Mouse (Mus musculus) layer of hippocampus, adult 2 months (tissue): Measurements from ENCODE around the gene Selenow. TPM values are rescaled to one million over a fixed set of nuclear protein-coding genes. Genes with fewer than 3 reads are reported as not detected.

Source experiments
- DNase-seq, 2 experiments: peaks; one replicate each; pipeline ENCODE4 v3.0.0; 2022; ENCODE audit warnings: low spot score in 2 of 2
- H3K27ac ChIP-seq: fragments of 200-600 bp; 2 replicates; pipeline ENCODE4 v1.8.1; 2022
- H3K4me3 ChIP-seq: fragments of 200-600 bp; 2 replicates; pipeline ENCODE4 v1.8.1; 2022; ENCODE audit warnings: mild to moderate bottlenecking
- CTCF ChIP-seq: fragments of 200-600 bp; conservative IDR thresholded peaks from 2 replicates; pipeline ENCODE4 v1.8.1; 2022; ENCODE audit warnings: antibody characterized with exemption, mild to moderate bottlenecking, moderate library complexity
- total RNA-seq, 2 experiments: library from RNA; stranded (reverse); gene quantifications; 2 replicates each; pipeline ENCODE4 v1.2.3; 2021

The Selenow gene
- total RNA-seq, 2 experiments from 2014 or later: 1,462 to 1,494 TPM

DNA sequence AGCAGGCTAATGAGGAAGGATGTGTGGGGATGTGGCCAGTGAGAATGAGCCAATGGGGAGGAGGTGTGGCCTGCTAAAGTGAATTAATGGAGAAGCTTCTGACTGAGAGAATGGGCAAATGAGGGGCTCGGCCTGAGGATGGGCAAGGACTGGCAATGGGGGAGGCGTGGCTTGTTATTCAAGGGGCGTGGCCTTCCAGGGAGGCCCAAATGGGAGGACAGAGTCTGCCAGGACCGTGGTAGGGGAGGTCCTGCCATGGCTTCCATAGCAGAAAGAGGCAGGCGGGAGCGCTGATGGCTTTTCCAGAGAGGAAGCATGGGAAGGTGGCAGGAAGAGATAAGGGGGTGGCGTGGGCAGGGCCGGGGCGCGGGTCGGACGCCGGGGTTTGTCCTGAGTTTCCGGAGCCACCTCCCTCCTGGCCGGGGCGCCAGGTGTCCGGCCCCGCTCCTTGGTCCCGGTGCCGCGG is 32.8 kb upstream of the Selenow start:
- no peak overlapping the region for H3K4me3 ChIP-seq
- TF ChIP-seq CTCF: no peak
- H3K27ac ChIP-seq: no peak overlapping the region
- DNase-seq: no peak

DNA sequence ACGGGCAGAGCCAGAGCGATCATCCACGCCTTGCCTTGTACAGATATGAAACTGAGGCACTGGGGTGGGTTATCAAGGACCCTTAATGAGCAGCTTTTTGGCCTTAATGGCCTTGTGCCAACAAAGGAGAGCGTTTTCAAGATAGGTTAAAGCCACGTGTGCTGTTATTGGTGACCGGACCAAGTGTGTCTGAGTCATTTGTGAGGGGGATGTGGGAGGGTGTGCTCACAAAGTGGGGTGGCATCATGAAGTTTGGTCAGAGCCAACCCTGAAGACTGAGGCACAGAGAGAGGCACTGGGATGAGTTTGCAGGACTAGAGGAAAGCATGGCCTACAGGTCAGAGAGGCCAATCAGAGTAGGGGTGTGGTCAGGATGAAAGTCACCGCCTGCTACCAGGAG is 32.2 kb upstream of the Selenow start:
- Histone ChIP-seq H3K27ac (no peak overlapping the region), H3K4me3 (no peak overlapping the region)
- no peak for TF ChIP-seq CTCF
- no peak for DNase-seq

DNA sequence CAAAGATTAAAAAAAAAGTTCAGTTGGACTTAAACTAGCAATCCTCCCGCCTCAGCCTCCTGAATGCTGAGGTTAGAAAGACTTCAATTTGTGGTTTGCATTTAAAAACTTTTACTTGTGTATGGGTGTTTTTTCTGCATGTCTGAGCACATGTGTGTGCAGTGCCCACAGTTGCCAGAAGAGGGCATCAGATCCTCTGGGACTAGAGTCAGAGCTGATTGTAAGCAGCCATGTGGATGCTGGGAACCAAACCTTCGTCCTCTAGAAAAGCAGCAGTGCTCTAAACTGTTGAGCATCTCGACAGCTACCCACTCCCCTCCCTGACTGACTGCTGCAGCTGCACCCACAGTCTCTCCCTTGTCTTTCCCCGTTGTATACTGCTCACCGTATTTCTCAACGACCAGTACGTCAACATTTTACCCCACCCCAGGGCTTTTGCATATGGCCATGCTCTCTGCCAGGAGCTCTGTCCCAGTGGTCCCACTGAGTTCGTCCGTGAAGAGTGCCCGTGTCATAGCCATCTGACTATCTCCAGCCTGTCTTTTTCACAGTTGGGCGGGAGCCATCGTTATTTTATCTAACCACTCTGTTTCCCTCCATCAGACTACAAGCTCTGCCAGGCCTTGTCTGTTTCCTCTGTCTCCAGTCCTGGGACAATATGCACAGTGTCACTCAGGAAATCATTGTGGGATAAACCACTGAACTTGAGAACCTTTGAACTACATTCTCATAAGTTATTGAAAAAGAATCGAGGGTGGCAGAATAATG is 31.3 kb upstream of the Selenow start:
- Histone ChIP-seq H3K4me3 (no peak overlapping the region), H3K27ac (no peak overlapping the region)
- DNase-seq: no peak
- TF ChIP-seq CTCF: peak; percentile 62

- no peak for DNase-seq
These were observed 30.2 kb upstream of the Selenow start for GRCm38 (mm10) chr7:15952416-15952815.

GRCm38 (mm10) chr7:15950008-15950407 is 27.8 kb upstream of the Selenow start:
- no peak for TF ChIP-seq CTCF
- no peak overlapping the region for H3K27ac ChIP-seq
- no peak for DNase-seq
- no peak overlapping the region for H3K4me3 ChIP-seq

More at GRCm38 (mm10) chr7:15952416-15952815, 30.2 kb upstream of the Selenow start:
- Histone ChIP-seq H3K4me3 (no peak overlapping the region), H3K27ac (no peak overlapping the region)
- TF ChIP-seq CTCF: no peak

GRCm38 (mm10) chr7:15949216-15949790 is 27.1 kb upstream of the Selenow start:
- no peak for DNase-seq
- no peak for TF ChIP-seq CTCF
- H3K27ac ChIP-seq: no peak overlapping the region
- no peak overlapping the region for H3K4me3 ChIP-seq

DNA sequence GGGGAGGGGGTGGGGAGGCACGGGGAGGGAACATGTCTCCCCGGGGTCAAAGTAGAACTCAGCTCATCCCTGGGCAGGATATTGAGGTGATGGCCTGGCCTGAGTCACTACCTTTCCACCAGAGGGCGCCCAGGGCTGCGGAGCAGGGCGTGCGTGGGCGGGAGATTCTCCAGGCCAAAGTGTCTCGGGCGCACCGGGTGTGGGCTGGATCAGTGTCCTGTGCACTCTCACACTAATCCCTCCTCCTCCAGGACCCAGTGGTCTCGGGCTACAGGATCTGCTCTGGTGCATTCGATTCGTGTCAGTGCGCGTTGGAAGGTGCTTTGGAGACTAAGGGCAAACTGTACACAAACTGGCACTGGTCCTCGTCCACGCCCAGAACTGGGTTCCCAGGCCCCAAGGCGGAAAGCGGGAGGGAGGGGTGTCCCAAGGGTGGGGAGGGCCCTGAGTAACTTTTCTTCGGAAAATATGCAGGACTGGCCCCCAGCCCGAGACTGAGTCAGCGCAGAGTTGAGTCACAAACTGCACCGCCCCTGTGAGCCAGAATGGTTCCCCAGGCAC is 26.3 kb upstream of the Selenow start:
- peak; percentile 41 to 70 for DNase-seq
- Histone ChIP-seq H3K4me3 (peak overlapping the region; percentile 40), H3K27ac (peak overlapping the region; percentile 43; the same call in 1 of the 2 replicates)
- peak; percentile 87 for TF ChIP-seq CTCF

DNA sequence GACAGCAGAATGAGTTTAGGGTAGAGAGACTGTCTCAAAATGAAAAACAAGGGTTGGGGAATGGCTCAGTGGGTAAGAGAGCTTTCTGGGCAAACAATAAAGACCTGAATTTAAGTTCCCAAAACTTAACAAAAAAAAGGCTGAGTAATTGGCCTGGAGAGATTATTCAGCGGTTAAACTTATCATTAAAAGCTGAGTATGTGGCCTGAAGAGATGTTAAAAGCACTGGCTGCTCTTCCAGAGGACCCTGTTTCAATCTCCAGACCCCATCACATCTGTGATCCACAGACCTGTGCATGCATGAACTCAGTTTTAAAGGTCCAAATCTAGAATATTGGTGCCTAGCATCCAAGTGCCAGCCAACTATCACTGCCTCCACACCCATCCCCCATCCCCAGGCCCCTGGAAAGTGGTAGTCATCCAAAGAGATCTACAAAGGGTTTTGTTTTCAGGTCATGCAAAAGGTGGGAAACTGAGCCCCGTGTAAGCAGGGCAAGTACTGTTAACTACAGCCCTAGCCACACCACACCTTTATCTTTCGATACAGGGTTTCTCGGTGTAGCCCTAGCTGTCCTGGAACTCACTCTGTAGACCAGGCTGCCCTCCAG is 25.6 kb upstream of the Selenow start:
- TF ChIP-seq CTCF: no peak
- Histone ChIP-seq H3K4me3 (no peak overlapping the region; the same call in 1 of the 2 replicates), H3K27ac (peak overlapping the region; percentile 43; the same call in 1 of the 2 replicates)
- DNase-seq: no peak

DNA sequence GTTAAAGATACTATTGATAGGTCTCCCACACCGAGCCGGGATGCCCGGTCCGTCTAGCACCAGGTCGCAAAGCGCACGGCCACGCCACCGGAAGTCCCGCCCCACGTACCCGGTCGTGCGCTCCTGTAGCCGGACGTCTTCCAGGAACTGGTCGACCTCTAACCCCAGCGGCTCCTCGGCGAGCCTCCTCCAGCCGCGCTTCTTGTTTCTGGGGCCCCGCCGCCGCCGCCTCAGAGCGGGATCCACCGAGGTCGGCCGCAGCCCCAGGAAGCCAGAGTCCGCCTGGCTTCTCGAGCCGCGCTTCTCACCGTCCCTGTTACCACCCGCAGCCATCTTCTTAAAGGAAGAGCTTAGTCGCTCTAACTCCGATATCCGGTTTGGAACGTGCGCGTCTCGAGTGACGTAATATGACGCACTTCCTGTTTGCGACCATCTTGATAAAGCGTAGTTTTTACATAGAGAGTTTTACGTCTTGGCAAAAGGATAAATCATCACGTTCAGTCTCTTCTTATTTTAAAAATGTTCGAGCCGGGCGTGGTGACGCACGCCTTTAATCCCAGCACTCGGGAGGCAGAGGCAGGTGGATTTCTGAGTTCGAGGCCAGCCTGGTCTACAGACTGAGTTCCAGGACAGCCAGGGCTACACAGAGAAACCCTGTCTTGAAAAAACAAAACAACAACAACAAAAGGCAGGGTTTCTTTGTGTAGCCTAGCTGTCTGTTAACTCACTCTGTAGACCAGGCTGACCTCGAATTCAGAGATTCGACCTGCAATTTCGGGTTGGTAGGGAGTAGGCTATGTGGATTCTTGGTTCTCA is 23.7 kb upstream of the Selenow start, which contains the start of gene Nop53:
Gene Nop53 (minus strand): TSS at position 354 of the 816 bp plus-strand sequence.
- Histone ChIP-seq H3K4me3 (peak within 1 kb of the TSS; percentile 77), H3K27ac (peak within 1 kb of the TSS; percentile 98)
- no peak for TF ChIP-seq CTCF
- peak; percentile 90 to 93 for DNase-seq

DNA sequence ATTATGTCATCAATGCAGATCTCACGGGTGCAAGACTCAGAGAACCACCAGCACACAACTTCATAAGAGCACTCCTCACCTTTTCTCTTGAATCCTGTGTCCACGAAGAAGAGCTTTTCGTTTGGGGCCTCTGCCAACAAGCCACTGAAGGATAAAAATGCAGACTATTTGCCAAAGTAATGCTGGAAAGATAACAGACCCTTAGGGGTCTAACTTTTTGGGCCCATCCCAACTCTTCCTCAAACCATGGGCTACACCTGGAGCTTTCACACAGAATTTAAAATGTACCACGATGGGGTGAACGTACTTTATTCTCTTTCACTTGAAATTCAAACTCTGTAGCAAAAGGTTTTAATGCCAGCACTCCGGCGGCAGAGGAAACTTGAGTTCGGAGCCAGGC is 23.0 kb upstream of the Selenow start:
- TF ChIP-seq CTCF: no peak
- no peak for DNase-seq
- H3K27ac ChIP-seq: peak overlapping the region; percentile 98
- H3K4me3 ChIP-seq: peak overlapping the region; percentile 77

GRCm38 (mm10) chr7:15944311-15944710 is 22.1 kb upstream of the Selenow start:
- H3K27ac ChIP-seq: no peak overlapping the region
- TF ChIP-seq CTCF: no peak
- H3K4me3 ChIP-seq: peak overlapping the region; percentile 4; the same call in 1 of the 2 replicates
- no peak for DNase-seq

- TF ChIP-seq CTCF: no peak
- Histone ChIP-seq H3K27ac (no peak overlapping the region), H3K4me3 (no peak overlapping the region)
- DNase-seq: no peak
These were observed 16.4 kb upstream of the Selenow start for GRCm38 (mm10) chr7:15938621-15939020.
